Mouse (Mus musculus) skeletal muscle tissue, adult 2 months (tissue): ENCODE measurements around the gene Dppa3.

ENCODE experiments used
- DNase-seq: peaks from one replicate; pipeline ENCODE4 v3.0.0-alpha.2; 2012; ENCODE audit warnings: low read depth, low spot score

Gene Dppa3

DNA sequence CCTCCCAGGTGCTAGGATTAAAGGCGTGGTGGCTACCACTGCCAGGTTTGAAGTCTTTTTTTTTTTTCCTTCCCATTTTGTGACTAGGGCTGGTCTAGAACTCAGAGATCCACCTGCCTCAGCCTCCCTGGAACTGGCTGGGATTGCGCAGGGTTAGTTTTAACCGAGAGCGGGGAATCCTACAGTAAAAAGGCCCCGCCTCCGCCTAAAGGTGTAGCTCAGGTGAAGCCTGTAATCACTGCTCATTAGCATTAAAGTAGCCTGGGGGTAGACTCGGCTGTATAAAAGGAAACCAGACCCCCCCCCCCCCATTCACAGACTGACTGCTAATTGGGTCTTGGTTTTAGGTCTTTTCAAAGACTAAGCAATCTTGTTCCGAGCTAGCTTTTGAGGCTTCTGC lies at the start of gene Dppa3:
Dppa3 (plus strand) TSS at position 301 of the 400 bp plus-strand sequence.
- DNase-seq, result no peak

DNA sequence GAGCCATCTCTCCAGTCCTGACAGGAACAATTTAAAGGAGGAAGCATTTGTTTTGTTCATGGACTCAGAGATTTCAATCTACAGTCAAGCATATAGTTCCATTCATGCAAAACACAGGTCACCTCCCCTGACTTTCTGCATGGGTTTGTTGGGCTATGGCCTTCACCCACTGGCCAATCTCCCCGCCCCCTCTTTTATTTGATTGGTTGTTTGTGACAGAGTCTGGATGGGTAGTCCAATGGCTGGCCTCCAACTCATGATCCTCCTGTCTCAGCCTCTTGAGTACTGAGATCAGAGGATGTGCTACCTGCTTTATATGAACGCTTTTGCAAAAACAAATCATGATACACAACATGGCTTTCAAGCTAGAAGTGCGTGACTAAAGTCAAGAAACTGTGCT lies 49.2 kb upstream of the Dppa3 start:
- DNase-seq, result no peak

GRCm38 (mm10) chr6:122579086-122579485 lies 47.1 kb upstream of the Dppa3 start:
- no peak for DNase-seq

DNA sequence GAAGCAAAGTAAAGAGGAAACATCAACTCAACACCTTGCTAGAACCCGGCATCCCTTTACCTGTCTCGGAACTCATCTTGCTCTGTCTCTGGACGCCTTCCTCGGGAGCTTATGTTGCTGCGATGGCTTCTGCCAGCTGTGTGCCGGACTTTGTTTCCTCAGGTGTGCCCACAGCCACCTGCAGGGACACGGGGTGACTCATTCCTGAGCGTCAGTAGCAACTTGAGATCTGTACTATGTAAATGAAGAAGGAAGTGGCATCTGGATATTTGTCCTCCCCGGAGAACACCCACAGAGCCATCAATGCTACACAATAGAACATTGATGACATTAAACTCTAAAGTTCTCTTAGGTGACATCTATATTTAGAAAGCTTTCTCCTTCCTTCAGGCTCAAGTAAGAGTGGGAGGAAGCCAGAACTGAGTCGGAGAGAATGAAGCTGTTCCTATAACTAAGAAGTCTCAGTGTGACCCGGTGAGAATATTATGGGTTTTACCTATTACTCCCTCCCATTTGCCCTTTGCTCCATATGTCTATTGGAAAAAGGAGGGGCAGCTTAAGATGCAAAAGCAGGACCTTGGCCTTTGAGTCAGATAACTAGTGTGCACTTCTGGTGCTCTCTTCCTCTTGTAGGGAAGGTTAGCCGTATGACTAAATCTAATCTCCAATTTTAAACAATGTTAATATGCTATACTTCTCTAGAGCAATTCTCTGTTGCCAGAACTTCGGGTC lies 35.0 kb upstream of the Dppa3 start:
- no peak for DNase-seq

DNA sequence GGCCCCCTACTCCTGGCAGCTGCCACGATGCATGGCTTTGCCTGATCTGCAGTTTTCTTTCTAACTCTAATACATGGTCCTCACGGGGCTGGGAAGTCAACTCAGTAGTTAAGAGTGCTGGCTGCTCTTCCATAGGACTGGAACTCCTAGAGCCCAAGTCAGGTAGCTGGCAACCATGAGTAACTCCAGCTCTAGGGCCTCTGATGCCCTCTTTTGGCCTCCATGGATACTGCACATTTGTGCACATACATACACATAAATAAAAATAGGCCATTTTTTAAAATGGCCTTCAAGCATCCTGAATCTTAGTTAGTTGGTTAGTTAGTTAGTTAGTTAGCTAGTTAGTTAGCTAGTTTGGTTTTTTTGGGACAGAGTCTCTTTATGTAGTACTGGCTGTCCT lies 33.3 kb upstream of the Dppa3 start:
- no peak for DNase-seq

GRCm38 (mm10) chr6:122595637-122596036 lies 30.6 kb upstream of the Dppa3 start:
- DNase-seq, result no peak

- no peak for DNase-seq
Observed at GRCm38 (mm10) chr6:122596608-122597007, 29.6 kb upstream of the Dppa3 start.

GRCm38 (mm10) chr6:122598014-122598413 lies 28.2 kb upstream of the Dppa3 start:
- DNase-seq, result no peak

- DNase-seq, result no peak
Observed at GRCm38 (mm10) chr6:122598436-122598835, 27.8 kb upstream of the Dppa3 start.

- DNase-seq, result no peak
Observed at GRCm38 (mm10) chr6:122599054-122599737, 27.0 kb upstream of the Dppa3 start.

DNA sequence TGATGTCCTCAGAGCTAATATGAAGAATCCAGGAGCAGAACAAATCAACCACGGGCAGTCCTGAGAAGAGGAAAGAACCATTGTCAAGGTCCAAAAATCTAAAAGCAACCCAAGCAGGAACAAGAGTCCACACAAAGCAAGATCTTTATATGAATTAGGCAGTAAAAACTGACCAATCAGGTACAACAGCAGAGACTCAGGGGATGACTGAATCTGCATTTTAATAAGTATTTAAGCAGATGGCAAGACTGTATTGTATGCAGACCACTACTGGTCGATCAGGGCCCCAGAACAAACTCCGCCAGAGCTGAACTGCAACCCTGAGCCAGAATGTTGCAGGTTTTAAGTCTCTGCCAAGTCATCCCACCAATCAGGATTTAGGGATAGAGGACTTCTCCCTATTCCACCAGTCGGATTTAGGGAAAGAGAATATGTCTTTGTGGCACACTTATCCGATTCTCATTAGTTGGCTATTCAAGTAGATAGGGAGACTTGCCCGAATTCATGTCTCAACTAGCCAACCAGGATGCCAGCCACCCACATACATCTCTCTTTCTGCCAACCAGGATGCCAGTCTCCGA lies 26.1 kb upstream of the Dppa3 start:
- no peak for DNase-seq

DNA sequence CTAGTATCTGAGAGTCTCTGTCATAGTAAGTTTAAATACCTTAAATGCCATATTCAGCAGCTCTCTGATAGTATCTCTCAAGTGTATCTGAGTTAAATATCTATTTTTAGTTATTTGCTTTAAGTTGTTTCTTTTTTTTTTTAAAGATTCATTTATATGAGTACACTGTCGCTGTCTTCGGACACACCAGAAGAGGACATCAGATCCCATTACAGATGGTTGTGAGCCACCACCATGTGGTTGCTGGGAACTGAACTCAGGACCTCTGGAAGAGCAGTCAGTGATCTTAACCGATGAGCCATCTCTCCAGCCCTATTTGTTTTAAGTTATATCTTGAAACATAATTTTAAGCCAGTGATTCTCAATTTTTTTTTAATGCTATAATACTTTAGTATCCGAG lies 25.2 kb upstream of the Dppa3 start:
- DNase-seq, result no peak

- no peak for DNase-seq
Observed at GRCm38 (mm10) chr6:122601615-122602014, 24.6 kb upstream of the Dppa3 start.

DNA sequence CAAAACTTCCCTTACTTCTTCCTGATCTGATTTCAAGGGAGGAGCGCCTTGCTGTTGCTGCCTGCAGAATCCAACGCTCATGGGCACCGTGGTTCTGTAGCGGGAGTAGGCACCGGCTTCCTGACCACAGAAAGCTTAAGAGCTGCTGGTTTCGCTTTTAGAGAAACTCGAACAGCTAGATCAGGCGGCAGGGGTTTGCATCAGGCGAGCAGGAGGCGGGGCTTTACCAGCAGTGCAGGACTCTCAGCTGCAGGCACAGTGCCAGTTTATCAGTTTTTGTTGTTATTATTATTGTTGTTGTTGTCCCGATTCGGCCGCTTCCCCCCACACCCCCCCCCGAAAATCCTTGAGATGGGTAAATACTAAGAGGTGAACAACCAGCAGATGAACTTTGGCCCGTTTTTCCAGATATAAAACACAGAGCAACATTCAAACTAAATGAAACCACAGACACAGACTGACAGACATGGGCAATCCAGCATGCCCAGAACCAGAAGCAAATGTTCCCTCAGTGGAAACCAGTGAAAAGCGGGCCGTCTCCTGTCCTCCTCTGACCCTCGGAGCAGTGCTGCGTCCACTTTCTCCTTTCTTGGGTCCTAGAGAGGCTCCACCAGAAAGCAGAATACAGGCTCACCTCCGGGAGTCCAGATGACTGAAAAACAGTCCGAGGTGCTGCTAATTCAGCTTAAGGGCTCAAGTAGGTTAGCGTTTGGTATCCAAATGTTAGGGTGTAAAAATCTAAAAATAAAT lies 23.8 kb upstream of the Dppa3 start, which contains the start of gene Apobec1:
Apobec1 (minus strand) TSS at position 203 of the 750 bp plus-strand sequence.
- peak; percentile 81 for DNase-seq

- peak; percentile 20 for DNase-seq
Observed at GRCm38 (mm10) chr6:122602992-122603322, 23.3 kb upstream of the Dppa3 start.

DNA sequence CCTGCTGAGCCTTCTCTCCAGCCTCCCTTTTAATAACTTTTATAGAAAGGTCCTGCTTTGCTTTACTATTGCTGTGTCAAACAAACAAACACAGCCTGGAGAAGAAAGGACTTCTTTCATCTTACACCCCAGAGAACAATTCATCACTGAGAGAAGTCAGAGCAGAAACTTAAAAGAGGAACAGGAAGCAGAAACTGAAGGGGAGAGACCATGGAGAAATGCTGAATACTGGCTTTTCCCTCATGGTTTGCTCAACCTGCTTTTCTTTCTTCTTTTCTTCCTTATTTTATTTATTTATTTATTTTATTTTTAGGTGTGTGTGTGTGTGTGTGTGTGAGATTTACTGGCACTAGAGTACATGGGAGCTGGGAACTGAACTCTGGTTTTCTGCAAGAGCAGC lies 21.9 kb upstream of the Dppa3 start:
- peak; percentile 14 for DNase-seq

- no peak for DNase-seq
Observed at GRCm38 (mm10) chr6:122605483-122605882, 20.7 kb upstream of the Dppa3 start.

DNA sequence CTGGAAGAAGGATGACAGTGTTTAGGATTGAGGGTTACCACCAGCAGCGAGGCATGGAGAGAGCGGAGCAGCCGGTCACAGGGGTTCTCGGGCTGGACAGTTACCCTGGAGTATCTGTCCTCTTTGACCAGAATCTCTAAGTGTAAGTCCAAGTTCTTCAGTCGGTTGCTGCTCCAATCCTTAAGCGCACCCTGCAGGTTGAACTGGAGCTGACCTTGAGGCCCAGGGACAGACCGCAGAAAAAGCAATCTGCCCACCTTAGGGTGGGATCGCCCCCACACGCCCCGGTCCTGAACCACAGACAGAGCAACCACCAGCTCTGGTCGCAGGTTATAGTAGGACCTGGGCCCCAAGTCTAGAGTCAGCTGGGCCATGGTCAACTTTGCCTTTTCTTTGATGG lies 19.5 kb upstream of the Dppa3 start:
- no peak for DNase-seq

- DNase-seq, result no peak
Observed at GRCm38 (mm10) chr6:122607700-122608099, 18.5 kb upstream of the Dppa3 start.

- DNase-seq, result no peak
Observed at GRCm38 (mm10) chr6:122608434-122609376, 17.5 kb upstream of the Dppa3 start.

GRCm38 (mm10) chr6:122609377-122609728 lies 16.9 kb upstream of the Dppa3 start:
- no peak for DNase-seq
